Mouse (Mus musculus) T-helper 1 cell (primary cell): ENCODE data around the gene Krt26.

Experiments used
- in situ Hi-C: fragments of 300-600 bp; cut with MboI, MseI; formaldehyde crosslinking; loops from one replicate; pipeline ENCODE4 v1.15.1; 2025; ENCODE audit warnings: high pct_unique_total_duplicates

Gene Krt26

DNA sequence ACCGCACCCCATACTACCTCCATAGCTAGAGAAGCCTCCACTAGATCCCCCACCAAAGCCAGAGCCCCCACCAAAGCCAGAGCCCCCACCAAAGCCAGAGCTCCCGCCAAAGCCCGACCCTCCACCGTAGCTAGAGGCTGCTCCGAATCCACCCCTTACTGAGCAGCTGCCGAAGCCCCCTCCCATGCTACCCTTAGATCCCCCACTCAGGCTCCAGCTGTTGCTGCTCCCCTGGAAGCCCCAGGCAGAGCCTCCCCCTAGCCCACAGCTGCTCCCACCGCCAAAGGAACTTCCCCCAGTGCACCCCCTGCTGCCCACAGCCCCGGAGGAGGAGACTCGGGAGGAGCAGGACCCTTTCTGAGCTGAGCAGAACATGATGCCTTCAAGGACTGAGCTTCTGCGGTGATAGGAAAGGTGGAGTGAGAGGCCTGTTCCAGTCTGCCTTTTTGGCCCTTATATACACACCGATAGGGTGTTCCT is 52.9 kb downstream of the Krt26 start, which contains the start of gene Krt24:
TSS of gene Krt24 (minus strand) at position 430 of the 480 bp plus-strand sequence.
- in situ Hi-C loops: no loop called here

GRCm38 (mm10) chr11:99284011-99284410 is 53.8 kb downstream of the Krt26 start:
- in situ Hi-C loops: no loop called here

- in situ Hi-C loops: no loop called here
These were observed 54.4 kb downstream of the Krt26 start for GRCm38 (mm10) chr11:99283334-99283733.

DNA sequence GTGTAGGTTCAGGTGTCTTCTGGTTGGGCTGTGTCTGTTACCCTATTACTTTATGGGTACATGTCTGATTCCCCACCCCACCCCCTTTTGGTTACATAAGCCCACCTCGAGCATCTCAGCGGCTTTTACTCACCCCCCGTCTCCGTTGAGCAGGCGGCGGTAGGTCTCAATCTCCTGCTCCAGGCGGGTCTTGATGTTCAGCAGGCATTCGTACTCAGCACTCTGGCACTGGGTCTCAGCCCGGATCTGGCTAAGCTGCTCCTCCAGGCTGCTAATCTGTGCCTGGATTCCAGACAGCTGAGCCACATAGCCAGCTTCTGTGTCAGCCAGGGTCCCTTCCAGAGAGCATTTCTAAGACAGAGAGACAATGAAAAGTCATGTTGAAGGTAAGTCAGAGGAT is 56.6 kb downstream of the Krt26 start:
- in situ Hi-C loops: no loop called here

GRCm38 (mm10) chr11:99279986-99280385 is 57.8 kb downstream of the Krt26 start:
- in situ Hi-C loops: no loop called here
